Mouse (Mus musculus) cerebellum, adult 2 months (tissue): ENCODE results near the gene Mx1.

Experiments used
- CTCF ChIP-seq: fragments of 200-500 bp; IDR thresholded peaks from 2 replicates; pipeline ENCODE4 v1.5.1; 2011; ENCODE audit warnings: low read depth, mild to moderate bottlenecking, control low read depth, low read length, moderate library complexity, borderline replicate concordance; ENCODE audit not compliant: insufficient read depth
- POLR2A ChIP-seq: fragments of 200-500 bp; IDR thresholded peaks from 2 replicates; pipeline ENCODE4 v1.6.1; 2011; ENCODE audit warnings: low read length, control low read depth, borderline replicate concordance; ENCODE audit not compliant: insufficient read depth

GRCm38 (mm10) chr16:97478655-97479054, 15.9 kb upstream of the Mx1 start:
- TF ChIP-seq CTCF (no peak), POLR2A (no peak)
